Mouse (Mus musculus): ENCODE data around the gene Gna12. TPM values are rescaled to one million over a fixed set of nuclear protein-coding genes. Genes with fewer than 3 reads are reported as not detected.

The Gna12 gene
- polyA plus RNA-seq, 1 experiment = 34.8 TPM

- H3K27ac ChIP-seq (ENCODE audit: insufficient read depth, low read depth, low read length) = no peak overlapping the region
- H3K36me3 ChIP-seq (ENCODE audit: control insufficient read depth, insufficient read depth, low read length) = no peaks in the 10 kb centered on the region
- no peaks in the 10 kb centered on the region for H3K27me3 ChIP-seq (ENCODE audit: control insufficient read depth, insufficient read depth, low read length)
- TF ChIP-seq POLR2A (IDR thresholded peaks at IDR 0.05; ENCODE audit: low read depth, low read length) = no peak
- TF ChIP-seq CTCF (IDR thresholded peaks at IDR 0.05; ENCODE audit: extremely low read depth, insufficient read length, insufficient replicate concordance, low read depth, low read length) = no peak
- no peaks in the 10 kb centered on the region for H3K4me1 ChIP-seq (ENCODE audit: control insufficient read depth, insufficient read depth, insufficient read length, low read length)
- H3K4me3 ChIP-seq (ENCODE audit: low read depth, low read length) = no peak overlapping the region
- WGBS = 92% methylated on average over 5 of the region's 5 CpGs
Measured at GRCm38 (mm10) chr5:140859730-140860129, 29.5 kb upstream of the Gna12 start.

GRCm38 (mm10) chr5:140858335-140858734, 28.1 kb upstream of the Gna12 start:
- no peak for TF ChIP-seq POLR2A (IDR thresholded peaks at IDR 0.05; ENCODE audit: low read depth, low read length)
- TF ChIP-seq CTCF (IDR thresholded peaks at IDR 0.05; ENCODE audit: extremely low read depth, insufficient read length, insufficient replicate concordance, low read depth, low read length) = peak; percentile 22; the same call in 1 of the 2 replicates
- no peaks in the 10 kb centered on the region for H3K36me3 ChIP-seq (ENCODE audit: control insufficient read depth, insufficient read depth, low read length)
- no peak overlapping the region for H3K27ac ChIP-seq (ENCODE audit: insufficient read depth, low read depth, low read length)
- H3K4me1 ChIP-seq (ENCODE audit: control insufficient read depth, insufficient read depth, insufficient read length, low read length) = no peaks in the 10 kb centered on the region; the same call in 1 of the 2 replicates
- WGBS = 81% methylated on average over 3 of the region's 3 CpGs
- H3K4me3 ChIP-seq (ENCODE audit: low read depth, low read length) = no peak overlapping the region
- no peaks in the 10 kb centered on the region for H3K27me3 ChIP-seq (ENCODE audit: control insufficient read depth, insufficient read depth, low read length)

- no peaks in the 10 kb centered on the region for H3K27me3 ChIP-seq (ENCODE audit: control insufficient read depth, insufficient read depth, low read length)
- no peaks in the 10 kb centered on the region for H3K36me3 ChIP-seq (ENCODE audit: control insufficient read depth, insufficient read depth, low read length)
- no peak overlapping the region for H3K27ac ChIP-seq (ENCODE audit: insufficient read depth, low read depth, low read length)
- H3K4me3 ChIP-seq (ENCODE audit: low read depth, low read length) = no peak overlapping the region
- TF ChIP-seq CTCF (IDR thresholded peaks at IDR 0.05; ENCODE audit: extremely low read depth, insufficient read length, insufficient replicate concordance, low read depth, low read length) (peak; percentile 98; the same call in 1 of the 2 replicates), POLR2A (IDR thresholded peaks at IDR 0.05; ENCODE audit: low read depth, low read length) (no peak)
- 40% methylated on average over 8 of the region's 8 CpGs for WGBS
- H3K4me1 ChIP-seq (ENCODE audit: control insufficient read depth, insufficient read depth, insufficient read length, low read length) = peaks cover 3% of the 10 kb centered on the region
Measured at GRCm38 (mm10) chr5:140857432-140858154, 27.4 kb upstream of the Gna12 start.

- Histone ChIP-seq H3K27ac (ENCODE audit: insufficient read depth, low read depth, low read length) (no peak overlapping the region), H3K27me3 (ENCODE audit: control insufficient read depth, insufficient read depth, low read length) (no peaks in the 10 kb centered on the region), H3K4me1 (ENCODE audit: control insufficient read depth, insufficient read depth, insufficient read length, low read length) (peaks cover 5% of the 10 kb centered on the region), H3K36me3 (ENCODE audit: control insufficient read depth, insufficient read depth, low read length) (no peaks in the 10 kb centered on the region), H3K4me3 (ENCODE audit: low read depth, low read length) (no peak overlapping the region)
- WGBS = 81% methylated on average over 11 of the region's 11 CpGs
- no peak for TF ChIP-seq CTCF (IDR thresholded peaks at IDR 0.05; ENCODE audit: extremely low read depth, insufficient read length, insufficient replicate concordance, low read depth, low read length)
- TF ChIP-seq POLR2A (IDR thresholded peaks at IDR 0.05; ENCODE audit: low read depth, low read length) = no peak
Measured at GRCm38 (mm10) chr5:140855909-140856530, 25.8 kb upstream of the Gna12 start.

- Histone ChIP-seq H3K27me3 (ENCODE audit: control insufficient read depth, insufficient read depth, low read length) (no peaks in the 10 kb centered on the region), H3K36me3 (ENCODE audit: control insufficient read depth, insufficient read depth, low read length) (no peaks in the 10 kb centered on the region), H3K4me3 (ENCODE audit: low read depth, low read length) (no peak overlapping the region), H3K27ac (ENCODE audit: insufficient read depth, low read depth, low read length) (no peak overlapping the region), H3K4me1 (ENCODE audit: control insufficient read depth, insufficient read depth, insufficient read length, low read length) (peaks cover 5% of the 10 kb centered on the region)
- WGBS = 88% methylated on average over 4 of the region's 4 CpGs
- TF ChIP-seq POLR2A (IDR thresholded peaks at IDR 0.05; ENCODE audit: low read depth, low read length) (no peak), CTCF (IDR thresholded peaks at IDR 0.05; ENCODE audit: extremely low read depth, insufficient read length, insufficient replicate concordance, low read depth, low read length) (no peak)
Measured at GRCm38 (mm10) chr5:140854700-140855099, 24.5 kb upstream of the Gna12 start.

- Histone ChIP-seq H3K36me3 (ENCODE audit: control insufficient read depth, insufficient read depth, low read length) (no peaks in the 10 kb centered on the region), H3K4me3 (ENCODE audit: low read depth, low read length) (no peak overlapping the region), H3K27me3 (ENCODE audit: control insufficient read depth, insufficient read depth, low read length) (no peaks in the 10 kb centered on the region), H3K27ac (ENCODE audit: insufficient read depth, low read depth, low read length) (no peak overlapping the region), H3K4me1 (ENCODE audit: control insufficient read depth, insufficient read depth, insufficient read length, low read length) (peaks cover 5% of the 10 kb centered on the region)
- 86% methylated on average over 5 of the region's 5 CpGs for WGBS
- TF ChIP-seq POLR2A (IDR thresholded peaks at IDR 0.05; ENCODE audit: low read depth, low read length) = no peak
- no peak for TF ChIP-seq CTCF (IDR thresholded peaks at IDR 0.05; ENCODE audit: extremely low read depth, insufficient read length, insufficient replicate concordance, low read depth, low read length)
Measured at GRCm38 (mm10) chr5:140853723-140854122, 23.5 kb upstream of the Gna12 start.

- no peaks in the 10 kb centered on the region for H3K36me3 ChIP-seq (ENCODE audit: control insufficient read depth, insufficient read depth, low read length)
- no peak for TF ChIP-seq POLR2A (IDR thresholded peaks at IDR 0.05; ENCODE audit: low read depth, low read length)
- no peak for TF ChIP-seq CTCF (IDR thresholded peaks at IDR 0.05; ENCODE audit: extremely low read depth, insufficient read length, insufficient replicate concordance, low read depth, low read length)
- H3K27me3 ChIP-seq (ENCODE audit: control insufficient read depth, insufficient read depth, low read length) = no peaks in the 10 kb centered on the region
- no peak overlapping the region for H3K27ac ChIP-seq (ENCODE audit: insufficient read depth, low read depth, low read length)
- 36% methylated on average over 12 of the region's 12 CpGs for WGBS
- H3K4me3 ChIP-seq (ENCODE audit: low read depth, low read length) = no peak overlapping the region
- peaks cover 5% of the 10 kb centered on the region for H3K4me1 ChIP-seq (ENCODE audit: control insufficient read depth, insufficient read depth, insufficient read length, low read length)
Measured at GRCm38 (mm10) chr5:140852435-140852996, 22.3 kb upstream of the Gna12 start.
